Mouse (Mus musculus) kidney, adult 2 months (tissue): ENCODE data around the gene Wdr92.

ENCODE experiments used
- CTCF ChIP-seq: fragments of 200-500 bp; conservative IDR thresholded peaks from 2 replicates; pipeline ENCODE4 v1.5.1; 2011; ENCODE audit warnings: low read depth, mild to moderate bottlenecking, control low read depth, low read length, moderate library complexity, mixed read lengths; ENCODE audit not compliant: insufficient read depth, insufficient read length
- POLR2A ChIP-seq: fragments of 200-500 bp; IDR thresholded peaks from one replicate; pipeline ENCODE4 v1.6.1; 2011; ENCODE audit warnings: low read depth, low read length, control low read depth

- no peak for TF ChIP-seq CTCF
- peak; percentile 12 for TF ChIP-seq POLR2A
Observed at GRCm38 (mm10) chr11:17211258-17212140, 29.6 kb downstream of the Wdr92 start, which contains the start of gene Pno1.
